Mouse (Mus musculus) limb, embryonic 15.5 days (tissue): ENCODE measurements at regions not wholly inside any gene's neighbourhood (a gene's known extent, or its start where the extent isn't known, plus 50 kb on each side); places are given as distances from the start of the nearest gene placed in this dataset.

Experiments
- ATAC-seq: fragments of 200-750 bp; cut with Nextera tagmentation; 2 replicates; pipeline ENCODE4 v1.8.0; 2017; ENCODE audit warnings: low read depth, moderate TSS enrichment; ENCODE audit not compliant: insufficient number of reproducible peaks, low FRiP score, low TSS enrichment
- H3K27ac ChIP-seq: fragments of 300-500 bp; sonication (generic); 2 replicates; pipeline ENCODE4 v1.5.1; 2015; ENCODE audit warnings: moderate library complexity, mild to moderate bottlenecking, inconsistent platforms
- H3K27me3 ChIP-seq: fragments of 300-500 bp; sonication (generic); 2 replicates; pipeline ENCODE4 v1.6.1; 2015; ENCODE audit warnings: inconsistent platforms
- H3K36me3 ChIP-seq: fragments of 300-500 bp; sonication (generic); 2 replicates; pipeline ENCODE4 v1.6.1; 2015; ENCODE audit warnings: inconsistent platforms
- H3K4me1 ChIP-seq: fragments of 300-500 bp; sonication (generic); 2 replicates; pipeline ENCODE4 v1.6.1; 2015; ENCODE audit warnings: inconsistent platforms
- H3K4me2 ChIP-seq: fragments of 300-500 bp; sonication (generic); 2 replicates; pipeline ENCODE4 v1.6.1; 2015; ENCODE audit warnings: mild to moderate bottlenecking, inconsistent platforms
- H3K4me3 ChIP-seq: fragments of 300-500 bp; sonication (generic); 2 replicates; pipeline ENCODE4 v1.5.1; 2015; ENCODE audit warnings: mild to moderate bottlenecking, inconsistent platforms
- H3K9ac ChIP-seq: fragments of 300-500 bp; sonication (generic); 2 replicates; pipeline ENCODE4 v1.6.1; 2015; ENCODE audit warnings: inconsistent platforms
- H3K9me3 ChIP-seq: fragments of 300-500 bp; sonication (generic); 2 replicates; pipeline ENCODE4 v1.6.1; 2016; ENCODE audit warnings: inconsistent platforms
- WGBS: fragments of 180-500 bp; shearing (Covaris S2); methylation state at CpG from one replicate; pipeline ENCODE4 v1.1.7; 2015; 5-methylcytosine and 5-hydroxymethylcytosine counted together

- 62% methylated on average over 3 of the region's 3 CpGs for WGBS
- Histone ChIP-seq H3K4me3 (no peak overlapping the region), H3K9ac (no peak overlapping the region), H3K4me1 (no peaks in the 10 kb centered on the region), H3K4me2 (no peak overlapping the region), H3K9me3 (no peaks in the 10 kb centered on the region), H3K36me3 (no peaks in the 10 kb centered on the region), H3K27me3 (no peaks in the 10 kb centered on the region), H3K27ac (no peak overlapping the region)
- no peak for ATAC-seq
Observed at GRCm38 (mm10) chr9:113518482-113518881, 189.6 kb downstream of the Pdcd6ip start.

DNA sequence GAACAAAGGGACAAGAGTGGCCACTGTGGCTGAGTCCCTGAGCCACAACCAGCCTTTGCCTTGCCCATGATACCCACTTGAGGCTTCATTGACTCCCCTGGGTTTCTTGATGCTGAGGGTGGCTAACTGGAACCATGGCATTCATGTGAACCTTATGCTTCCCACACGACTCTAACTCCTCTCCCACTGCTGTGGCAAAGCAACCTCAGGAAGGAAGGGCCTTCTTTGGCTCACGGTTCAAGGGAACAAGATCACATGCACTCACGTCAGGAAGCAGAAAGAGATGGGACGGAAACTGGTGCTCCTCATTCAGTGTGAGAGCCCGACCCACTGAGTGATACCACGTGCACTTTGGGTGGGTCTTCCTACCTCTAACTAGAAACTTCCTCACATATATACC is 190.3 kb downstream of the Pdcd6ip start:
- H3K36me3 ChIP-seq = no peaks in the 10 kb centered on the region
- no peak overlapping the region for H3K4me3 ChIP-seq
- H3K4me2 ChIP-seq = no peak overlapping the region
- H3K9ac ChIP-seq = no peak overlapping the region
- no peaks in the 10 kb centered on the region for H3K4me1 ChIP-seq
- no peak overlapping the region for H3K27ac ChIP-seq
- no peak for ATAC-seq
- no peaks in the 10 kb centered on the region for H3K27me3 ChIP-seq
- 87% methylated on average over 6 of the region's 6 CpGs for WGBS
- H3K9me3 ChIP-seq = no peaks in the 10 kb centered on the region

- Histone ChIP-seq H3K36me3 (no peaks in the 10 kb centered on the region), H3K9ac (no peak overlapping the region), H3K27ac (no peak overlapping the region), H3K9me3 (no peaks in the 10 kb centered on the region), H3K4me1 (no peaks in the 10 kb centered on the region), H3K27me3 (no peaks in the 10 kb centered on the region), H3K4me2 (no peak overlapping the region), H3K4me3 (no peak overlapping the region)
- no peak for ATAC-seq
- WGBS = 80% methylated on average over 6 of the region's 6 CpGs
Observed at GRCm38 (mm10) chr9:113515703-113516020, 192.4 kb downstream of the Pdcd6ip start.

GRCm38 (mm10) chr9:113514846-113515702 is 193.0 kb downstream of the Pdcd6ip start:
- H3K9ac ChIP-seq = no peak overlapping the region
- no peak overlapping the region for H3K4me3 ChIP-seq
- H3K27ac ChIP-seq = no peak overlapping the region
- ATAC-seq = no peak
- no peaks in the 10 kb centered on the region for H3K36me3 ChIP-seq
- 67% methylated on average over 23 of the region's 23 CpGs for WGBS
- H3K4me1 ChIP-seq = no peaks in the 10 kb centered on the region
- no peaks in the 10 kb centered on the region for H3K9me3 ChIP-seq
- H3K27me3 ChIP-seq = no peaks in the 10 kb centered on the region
- no peak overlapping the region for H3K4me2 ChIP-seq

- WGBS = 84% methylated on average over 5 of the region's 5 CpGs
- ATAC-seq = no peak
- H3K4me1 ChIP-seq = no peaks in the 10 kb centered on the region
Observed at GRCm38 (mm10) chr9:113511302-113511701, 196.8 kb downstream of the Pdcd6ip start.

DNA sequence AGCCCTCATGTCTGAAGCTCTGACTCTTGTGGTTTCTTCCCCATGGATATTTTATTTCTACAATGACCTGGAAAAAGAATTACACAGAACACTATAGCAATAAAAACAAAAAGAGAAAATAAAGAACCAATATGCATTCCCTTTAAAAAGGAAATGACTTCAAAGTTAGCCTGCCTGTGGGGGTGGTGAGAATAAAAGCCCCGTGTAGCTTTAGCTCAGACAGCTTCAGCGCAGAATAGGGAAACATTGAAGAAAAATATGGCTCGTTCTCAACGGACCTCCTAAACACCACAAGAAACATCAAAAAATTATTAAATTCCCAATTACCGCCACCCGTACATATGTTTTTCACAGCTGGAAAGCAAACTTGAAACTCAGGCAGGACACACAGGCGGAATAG is 198.7 kb downstream of the Pdcd6ip start:
- Histone ChIP-seq H3K9ac (no peak overlapping the region), H3K27me3 (no peaks in the 10 kb centered on the region), H3K27ac (no peak overlapping the region), H3K4me2 (no peak overlapping the region), H3K36me3 (no peaks in the 10 kb centered on the region), H3K4me3 (no peak overlapping the region), H3K4me1 (no peaks in the 10 kb centered on the region), H3K9me3 (no peaks in the 10 kb centered on the region)
- no peak for ATAC-seq
- WGBS = 71% methylated on average over 7 of the region's 7 CpGs

More at GRCm38 (mm10) chr9:113511302-113511701, 196.8 kb downstream of the Pdcd6ip start:
- Histone ChIP-seq H3K27me3 (no peaks in the 10 kb centered on the region), H3K9me3 (no peaks in the 10 kb centered on the region), H3K4me2 (no peak overlapping the region), H3K4me3 (no peak overlapping the region), H3K9ac (no peak overlapping the region), H3K36me3 (no peaks in the 10 kb centered on the region), H3K27ac (no peak overlapping the region)

DNA sequence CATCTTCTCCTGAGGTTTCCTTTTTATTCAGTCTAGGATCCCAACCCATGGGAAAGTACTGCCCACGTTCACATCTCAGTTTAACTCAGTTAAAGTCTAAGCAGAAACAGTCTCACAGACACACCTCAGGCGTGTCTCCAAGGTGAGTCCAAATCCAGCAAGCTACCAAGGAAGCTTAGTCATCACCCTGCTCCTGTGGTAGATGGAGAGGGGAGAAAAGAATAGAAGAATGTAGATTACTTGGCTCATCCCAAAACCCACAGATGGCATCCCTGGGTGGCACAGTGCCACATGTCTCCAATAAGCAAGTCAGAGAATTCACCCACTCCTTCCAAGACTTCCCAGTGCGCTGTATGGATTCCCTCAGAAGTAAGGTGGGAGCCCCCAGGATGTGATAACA is 199.2 kb downstream of the Pdcd6ip start:
- Histone ChIP-seq H3K4me2 (no peak overlapping the region), H3K4me1 (no peaks in the 10 kb centered on the region), H3K9me3 (no peaks in the 10 kb centered on the region), H3K27me3 (no peaks in the 10 kb centered on the region), H3K4me3 (no peak overlapping the region), H3K27ac (no peak overlapping the region), H3K36me3 (no peaks in the 10 kb centered on the region), H3K9ac (no peak overlapping the region)
- WGBS = 81% methylated on average over 3 of the region's 3 CpGs
- no peak for ATAC-seq

DNA sequence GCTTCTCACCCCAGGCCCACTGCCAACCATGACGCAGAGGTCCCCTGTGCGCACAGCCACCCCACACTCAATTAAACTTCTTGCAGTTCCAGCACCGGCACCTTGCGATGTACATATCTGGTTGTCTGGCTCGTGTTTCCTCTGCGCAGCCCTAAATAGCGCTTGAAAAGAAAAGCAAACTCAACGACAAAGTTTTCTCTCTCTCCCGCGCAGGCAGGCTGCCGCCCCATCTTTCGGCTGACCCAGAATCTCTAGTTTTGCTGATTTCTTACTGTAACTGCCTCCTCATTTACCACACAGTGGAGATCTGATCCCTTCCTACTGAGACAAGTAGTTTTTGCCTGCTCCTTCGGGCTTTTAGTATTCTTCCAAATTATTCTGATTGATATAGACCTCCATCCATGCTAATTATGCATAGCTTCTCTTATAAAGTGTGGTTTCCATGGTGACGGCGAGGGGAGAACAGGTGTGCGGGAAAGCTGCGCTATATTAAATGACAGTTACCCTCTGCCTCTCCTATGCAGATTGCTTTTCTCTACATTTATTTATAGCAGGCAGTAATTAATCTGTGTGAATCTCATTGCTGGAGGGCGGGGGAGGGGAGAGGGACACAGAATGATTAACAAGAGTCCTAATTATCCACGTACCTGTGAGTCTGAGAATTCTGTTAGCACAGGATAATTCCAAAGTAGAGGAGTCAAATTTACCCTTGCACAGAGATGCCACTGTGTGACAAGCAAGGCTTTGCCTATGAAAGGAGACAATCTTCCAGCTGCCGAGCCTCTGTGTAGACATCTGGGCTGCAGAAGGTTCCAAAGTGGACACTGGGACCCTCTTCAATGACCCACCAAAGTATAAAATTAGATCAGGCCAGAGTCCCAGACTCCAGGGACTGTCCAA is 200.2 kb downstream of the Pdcd6ip start:
- Histone ChIP-seq H3K4me1 (no peaks in the 10 kb centered on the region), H3K27ac (no peak overlapping the region), H3K9me3 (no peaks in the 10 kb centered on the region), H3K36me3 (no peaks in the 10 kb centered on the region), H3K4me2 (no peak overlapping the region), H3K9ac (no peak overlapping the region), H3K27me3 (no peaks in the 10 kb centered on the region), H3K4me3 (no peak overlapping the region)
- WGBS = 73% methylated on average over 20 of the region's 20 CpGs
- no peak for ATAC-seq

DNA sequence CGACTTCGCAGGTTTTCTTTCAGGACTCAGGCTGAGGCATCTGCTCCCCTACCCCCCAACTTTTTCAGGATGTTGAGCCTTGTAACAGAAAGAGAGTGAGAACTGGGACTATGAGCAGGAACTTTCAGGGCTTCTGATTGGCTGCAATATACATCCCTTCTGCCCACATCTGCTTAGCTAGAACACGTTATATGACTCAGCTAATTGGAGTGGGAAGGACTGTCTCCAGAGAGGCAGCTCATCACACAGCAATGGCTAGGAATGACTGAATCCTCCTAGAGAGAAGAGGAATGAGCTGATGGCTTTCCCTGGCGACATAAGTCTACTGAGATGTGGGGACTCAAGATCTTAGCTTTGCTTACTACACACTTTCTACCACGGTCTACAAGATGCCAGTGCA is 208.8 kb downstream of the Pdcd6ip start:
- no peak for ATAC-seq
- H3K4me2 ChIP-seq = no peak overlapping the region
- H3K9ac ChIP-seq = no peak overlapping the region
- no peak overlapping the region for H3K27ac ChIP-seq
- no peaks in the 10 kb centered on the region for H3K9me3 ChIP-seq
- no peak overlapping the region for H3K4me3 ChIP-seq
- WGBS = 77% methylated on average over 5 of the region's 5 CpGs
- no peaks in the 10 kb centered on the region for H3K27me3 ChIP-seq
- no peaks in the 10 kb centered on the region for H3K4me1 ChIP-seq
- H3K36me3 ChIP-seq = no peaks in the 10 kb centered on the region

DNA sequence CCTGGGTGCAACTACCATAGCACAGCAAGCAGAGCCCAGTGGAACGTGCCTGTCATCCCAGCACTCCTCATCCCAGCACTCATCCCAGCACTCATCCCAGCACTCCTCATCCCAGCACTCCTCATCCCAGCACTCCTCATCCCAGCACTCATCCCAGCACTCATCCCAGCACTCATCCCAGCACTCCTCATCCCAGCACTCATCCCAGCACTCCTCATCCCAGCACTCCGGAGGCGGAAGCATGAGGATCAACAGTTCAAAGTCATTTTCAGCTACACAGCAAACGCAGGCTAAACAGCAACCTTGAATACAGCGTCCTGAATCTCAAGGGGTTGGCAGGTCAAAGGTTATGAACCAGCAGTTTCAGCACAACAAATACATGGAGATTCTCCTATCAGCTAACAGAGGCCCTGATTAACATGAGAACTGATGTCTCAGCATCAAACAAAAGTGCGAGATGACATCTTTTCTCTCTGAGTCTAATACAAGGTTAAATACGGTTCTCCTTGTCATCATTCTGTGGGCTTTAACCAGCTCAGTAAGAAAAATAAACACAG is 211.8 kb downstream of the Pdcd6ip start:
- no peaks in the 10 kb centered on the region for H3K9me3 ChIP-seq
- 61% methylated on average over 7 of the region's 7 CpGs for WGBS
- ATAC-seq = no peak
- H3K4me2 ChIP-seq = no peak overlapping the region
- H3K4me1 ChIP-seq = no peaks in the 10 kb centered on the region
- H3K4me3 ChIP-seq = no peak overlapping the region
- no peak overlapping the region for H3K9ac ChIP-seq
- H3K27ac ChIP-seq = no peak overlapping the region
- H3K27me3 ChIP-seq = no peaks in the 10 kb centered on the region
- H3K36me3 ChIP-seq = no peaks in the 10 kb centered on the region

- Histone ChIP-seq H3K27ac (no peak overlapping the region), H3K9ac (no peak overlapping the region), H3K27me3 (no peaks in the 10 kb centered on the region), H3K4me3 (no peak overlapping the region), H3K36me3 (no peaks in the 10 kb centered on the region), H3K4me2 (no peak overlapping the region), H3K9me3 (no peaks in the 10 kb centered on the region), H3K4me1 (no peaks in the 10 kb centered on the region)
- WGBS = 60% methylated on average over 6 of the region's 6 CpGs
- ATAC-seq = no peak
Observed at GRCm38 (mm10) chr9:113488651-113489050, 219.4 kb downstream of the Pdcd6ip start.

DNA sequence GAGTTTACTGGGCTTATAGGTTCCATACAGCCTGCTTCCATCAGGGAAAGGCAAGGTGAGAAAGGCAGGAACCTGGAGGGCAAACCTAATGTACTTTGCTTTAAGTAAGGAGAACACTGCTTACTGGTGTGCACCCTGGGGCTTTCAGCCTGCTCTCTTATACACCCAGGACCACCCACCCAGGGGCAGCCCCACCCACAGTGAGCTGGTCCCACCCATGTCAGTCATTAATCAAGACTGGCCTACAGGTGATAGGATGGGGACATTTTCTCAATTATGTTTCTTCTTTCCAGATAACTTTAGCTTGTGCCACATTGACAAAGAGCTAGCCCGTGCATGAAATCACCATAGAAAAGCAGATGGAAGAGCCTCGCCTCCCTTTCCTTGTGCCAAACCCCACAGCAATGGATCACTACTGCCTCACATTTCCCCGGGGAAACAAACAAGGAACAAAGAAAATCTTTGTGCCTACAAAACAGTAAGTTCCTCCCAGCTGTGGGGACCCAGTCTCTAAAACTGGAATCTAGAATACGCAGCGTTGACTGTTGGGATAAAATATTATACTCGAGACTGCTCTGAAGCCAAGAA is 221.5 kb downstream of the Pdcd6ip start:
- Histone ChIP-seq H3K4me1 (no peaks in the 10 kb centered on the region), H3K4me3 (no peak overlapping the region), H3K4me2 (no peak overlapping the region), H3K27ac (no peak overlapping the region), H3K27me3 (no peaks in the 10 kb centered on the region), H3K9me3 (no peaks in the 10 kb centered on the region), H3K9ac (no peak overlapping the region), H3K36me3 (no peaks in the 10 kb centered on the region)
- WGBS = 80% methylated on average over 6 of the region's 6 CpGs
- no peak for ATAC-seq
